ENCODE assay signal across 10 mouse cellular contexts in the genomic region with DNA sequence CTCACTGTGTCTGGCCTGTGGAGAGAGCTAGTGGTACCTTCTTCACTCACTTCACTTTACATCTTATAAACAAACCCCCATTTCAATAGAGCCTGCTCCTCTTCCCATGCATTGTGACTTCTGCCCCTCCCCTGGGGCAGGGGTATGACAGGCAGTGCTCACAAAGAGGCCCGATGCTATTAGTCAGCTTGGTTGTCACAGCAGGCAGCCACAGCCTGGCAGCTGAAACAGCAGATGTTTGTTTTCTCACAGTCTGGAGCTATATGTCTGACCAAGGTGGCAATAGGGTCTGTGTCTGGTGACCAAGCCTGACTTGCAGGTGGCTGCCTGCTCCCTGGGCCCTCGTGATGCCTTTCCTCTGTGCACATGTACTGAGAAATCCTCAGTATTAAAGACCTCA.
DNase-seq lines count a peak whose midpoint lies in the region; ATAC-seq lines count a peak whose summit lies in the region.
"Had no signal": no experiment of that assay in that cellular context is flagged by ENCODE, and none has a peak within 500 bp of the region (broad histone marks: within the 10 kb centered on the region; RNA-seq: fewer than 3 reads in every experiment).

No protein-coding gene starts in this region.

- no peaks in the 10 kb centered on the region for H3K36me3 ChIP-seq in embryonic facial prominence, embryonic 10.5 days (replicated peaks)
- H3K36me3 ChIP-seq in hindbrain, embryonic 12.5 days: no peaks in the 10 kb centered on the region
- H3K36me3 ChIP-seq in neural tube, embryonic 12.5 days: no peaks in the 10 kb centered on the region

- peaks cover 8% of the 10 kb centered on the region; the same call in 1 of the 2 replicates for H3K27me3 ChIP-seq in embryonic facial prominence, embryonic 10.5 days (replicated peaks; ENCODE audit: low read depth, poor library complexity, severe bottlenecking)
- H3K27me3 ChIP-seq in hindbrain, embryonic 12.5 days: peaks cover 12% of the 10 kb centered on the region; the same call in 1 of the 2 replicates
- no peaks in the 10 kb centered on the region for H3K27me3 ChIP-seq in neural tube, embryonic 12.5 days (replicated peaks)

- H3K9me3 ChIP-seq in embryonic facial prominence, embryonic 10.5 days: no peaks in the 10 kb centered on the region
- H3K9me3 ChIP-seq in hindbrain, embryonic 12.5 days (replicated peaks): no peaks in the 10 kb centered on the region
- H3K9me3 ChIP-seq in neural tube, embryonic 12.5 days: no peaks in the 10 kb centered on the region

- H3K27ac ChIP-seq in embryonic facial prominence, embryonic 10.5 days (replicated peaks): 0 out of 2 replicates have a peak overlapping the region, but pooled peaks have one; percentile 15
- no peak overlapping the region for H3K27ac ChIP-seq in hindbrain, embryonic 12.5 days
- H3K27ac ChIP-seq in neural tube, embryonic 12.5 days: no peak overlapping the region
- H3K27ac ChIP-seq: heart, adult 2 months had no signal

- H3K4me3 ChIP-seq in embryonic facial prominence, embryonic 10.5 days: no peak overlapping the region
- H3K4me3 ChIP-seq in hindbrain, embryonic 12.5 days: no peak overlapping the region
- H3K4me3 ChIP-seq in neural tube, embryonic 12.5 days: no peak overlapping the region
- H3K4me3 ChIP-seq: heart, adult 2 months had no signal

- peak; percentile 72 for ATAC-seq in hindbrain, embryonic 12.5 days (ENCODE audit: low FRiP score)
- peak; percentile 80 for ATAC-seq in neural tube, embryonic 12.5 days (ENCODE audit: low FRiP score, low read depth)

- H3K9ac ChIP-seq in hindbrain, embryonic 12.5 days: no peak overlapping the region
- no peak overlapping the region for H3K9ac ChIP-seq in neural tube, embryonic 12.5 days

- DNase-seq in cerebellum, postnatal 10 days: peak; percentile 43 to 60
- no peak for DNase-seq in cerebellum, postnatal 25 days
- DNase-seq in embryonic facial prominence, embryonic 10.5 days (ENCODE audit: low spot score): peak; percentile 41
- DNase-seq in natural killer cell, adult 2 months (ENCODE audit: low spot score in 2 of 2): no peak
- DNase-seq in heart, postnatal 36 days: no peak
- no peak for DNase-seq in cerebellum, adult 11 months
- DNase-seq: B cell, adult 2 months; heart, adult 2 months had no signal

- H3K4me2 ChIP-seq in hindbrain, embryonic 12.5 days (replicated peaks): no peak overlapping the region
- H3K4me2 ChIP-seq in neural tube, embryonic 12.5 days (replicated peaks): no peak overlapping the region

- intact Hi-C loops in heart, postnatal 36 days (cut with DNase I): no loop called here

- 24% methylated on average over 2 of the region's 2 CpGs for WGBS in embryonic facial prominence, embryonic 10.5 days
- WGBS in hindbrain, embryonic 12.5 days: 2% methylated on average over 2 of the region's 2 CpGs
- WGBS in neural tube, embryonic 12.5 days: 3% methylated on average over 2 of the region's 2 CpGs

- H3K4me1 ChIP-seq in embryonic facial prominence, embryonic 10.5 days: peaks cover 46% of the 10 kb centered on the region
- peaks cover 33% of the 10 kb centered on the region for H3K4me1 ChIP-seq in hindbrain, embryonic 12.5 days
- peaks cover 31% of the 10 kb centered on the region for H3K4me1 ChIP-seq in neural tube, embryonic 12.5 days

Comparison
In these comparisons a context has a peak if more than half of its experiments do, and no peak if none do; other contexts are left out.
1. DNase-seq: peak in cerebellum, postnatal 10 days (2 of 2) and embryonic facial prominence, embryonic 10.5 days (single experiment); none in cerebellum, postnatal 25 days (0 of 2), natural killer cell, adult 2 months (0 of 2), heart, postnatal 36 days (0 of 2) and cerebellum, adult 11 months (single experiment).